Mouse (Mus musculus): ENCODE results near the gene Atp2c2.

Gene Atp2c2

DNA sequence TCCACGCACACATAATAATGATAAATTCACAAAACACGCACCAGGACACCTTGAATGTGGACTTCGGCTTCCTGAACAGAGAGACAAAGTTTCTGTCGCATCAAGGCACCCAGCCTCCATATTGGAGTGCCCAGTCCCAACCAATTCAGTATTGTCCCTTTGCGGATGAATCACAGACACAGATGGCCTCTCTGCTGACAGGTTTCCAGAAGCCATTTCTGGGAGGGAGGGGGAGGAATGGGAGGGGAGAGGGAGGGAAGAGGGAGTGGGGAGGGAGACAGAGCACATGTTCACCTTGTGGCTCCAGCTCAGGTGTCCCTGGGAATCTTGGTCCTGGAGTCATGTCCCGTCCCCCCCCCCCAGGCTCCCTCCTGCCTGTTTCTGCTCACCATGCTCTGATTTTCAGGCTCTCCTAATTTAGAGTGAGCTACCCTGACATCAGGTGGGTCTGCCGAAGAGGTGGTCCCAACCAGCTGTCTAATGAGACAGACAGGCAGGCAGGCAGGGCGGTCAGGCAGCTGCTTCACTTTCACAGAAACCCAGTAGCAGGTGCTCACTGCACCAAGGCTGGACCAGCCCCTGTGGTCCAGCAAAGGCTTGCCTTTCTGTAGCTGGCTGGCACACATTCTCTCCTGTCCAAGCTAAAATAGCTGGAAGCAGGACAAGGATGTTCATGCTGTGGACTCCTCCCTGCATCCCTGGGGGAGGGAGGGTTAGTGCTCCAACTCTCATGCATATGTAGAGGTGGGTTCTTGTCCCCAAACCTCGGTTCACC lies 89.0 kb downstream of the Atp2c2 start:
- peak; percentile 54 for DNase-seq

DNA sequence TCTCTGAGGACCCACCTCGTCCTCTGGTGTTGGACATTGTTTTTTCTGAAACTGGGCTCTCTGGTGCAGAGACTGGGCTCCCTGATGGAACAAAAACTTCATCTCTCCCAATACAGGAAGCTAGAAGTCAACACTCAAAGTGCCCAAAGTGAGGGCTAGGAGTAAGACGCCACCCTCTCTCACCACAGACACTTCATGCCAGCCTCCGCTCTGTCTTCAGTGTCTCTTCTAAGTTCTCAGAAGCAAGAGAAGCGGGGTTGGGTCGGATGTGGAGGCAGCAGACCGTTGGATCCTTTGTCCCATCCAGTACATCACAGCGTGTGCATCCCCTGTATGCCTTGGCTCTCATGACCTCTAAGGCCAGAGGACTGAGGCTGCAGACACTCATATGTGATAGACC lies 89.8 kb downstream of the Atp2c2 start:
- no peak for DNase-seq

DNA sequence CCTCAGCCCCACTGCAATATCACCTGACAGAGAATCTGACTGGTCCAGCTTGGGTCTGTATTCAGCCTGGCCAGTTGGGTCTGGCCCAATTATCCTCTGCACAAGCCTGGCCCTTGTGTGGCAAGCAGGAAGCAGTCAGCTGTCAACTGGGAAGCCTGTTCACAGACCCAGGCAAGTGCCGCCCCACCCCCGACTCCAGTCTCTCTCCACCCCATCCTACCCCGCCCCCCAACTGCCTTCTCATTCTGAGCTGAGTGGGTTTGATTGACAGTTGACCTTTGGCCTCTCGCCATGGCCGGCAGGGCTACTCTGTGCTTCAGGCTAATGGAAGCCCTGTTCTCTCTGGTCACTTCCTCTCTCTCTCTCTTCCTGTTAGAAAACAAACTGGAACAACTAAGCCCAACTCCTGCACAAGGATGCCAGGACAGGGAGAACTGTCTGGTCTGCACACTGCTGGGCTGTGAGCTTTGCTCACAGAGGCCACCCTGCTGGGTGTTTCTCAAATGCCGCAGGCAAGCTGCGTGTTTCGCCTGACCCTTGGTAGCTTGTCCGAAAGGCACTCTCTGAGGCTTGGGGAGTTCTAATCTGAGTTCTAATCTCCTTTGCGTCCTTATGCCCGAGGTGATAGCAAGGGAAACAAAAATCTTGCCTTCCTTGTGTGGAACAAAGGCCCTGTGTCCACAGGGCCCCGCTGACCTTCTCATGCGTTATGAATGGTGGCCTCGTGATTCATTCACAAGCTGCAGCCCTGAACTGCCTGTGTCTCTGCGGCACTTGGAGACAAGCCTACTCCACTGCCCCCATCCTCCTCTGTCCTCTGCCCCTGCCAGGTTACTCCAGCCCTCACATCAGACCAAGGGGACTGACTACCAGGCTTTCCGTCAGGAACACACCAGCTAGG lies 92.2 kb downstream of the Atp2c2 start:
- no peak for DNase-seq

DNA sequence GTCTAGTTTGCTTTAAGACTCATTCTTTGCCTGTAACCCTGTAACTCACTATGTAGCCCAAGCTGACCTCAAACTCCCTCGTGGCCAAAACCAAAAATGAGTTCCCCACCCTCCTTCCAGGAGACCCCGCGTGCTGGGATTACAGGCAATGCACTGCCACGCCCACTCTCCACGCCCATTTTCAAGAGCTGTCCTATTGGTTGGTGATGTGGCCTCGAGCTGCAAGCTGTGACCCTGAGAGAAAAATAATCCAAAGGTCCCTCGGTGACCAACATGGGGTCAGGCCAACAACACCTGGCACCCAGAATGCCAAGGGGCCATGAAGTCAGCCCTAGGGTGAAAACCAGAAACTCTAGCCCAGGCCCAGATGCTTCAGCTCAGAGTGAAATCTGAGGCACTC lies 94.9 kb downstream of the Atp2c2 start:
- no peak for DNase-seq

DNA sequence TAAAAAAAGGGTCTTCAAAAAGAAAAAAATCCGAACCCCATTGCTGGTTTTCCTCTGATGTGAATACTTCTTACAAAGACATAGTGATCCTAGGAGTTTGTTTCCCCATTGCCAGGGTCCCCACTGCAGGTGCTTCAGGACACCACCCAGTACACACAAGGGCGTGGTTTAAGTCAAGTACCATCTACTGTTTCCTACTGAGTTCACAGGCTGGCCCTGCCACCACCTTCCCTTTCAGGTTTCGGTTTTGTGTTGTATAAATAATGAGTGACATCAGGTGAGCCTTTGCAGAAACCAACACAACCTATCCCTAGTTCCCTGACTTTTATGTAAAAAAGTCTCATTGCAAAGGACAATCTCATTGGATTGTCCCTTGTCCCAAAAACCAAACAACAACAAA lies 95.8 kb downstream of the Atp2c2 start:
- no peak for DNase-seq

DNA sequence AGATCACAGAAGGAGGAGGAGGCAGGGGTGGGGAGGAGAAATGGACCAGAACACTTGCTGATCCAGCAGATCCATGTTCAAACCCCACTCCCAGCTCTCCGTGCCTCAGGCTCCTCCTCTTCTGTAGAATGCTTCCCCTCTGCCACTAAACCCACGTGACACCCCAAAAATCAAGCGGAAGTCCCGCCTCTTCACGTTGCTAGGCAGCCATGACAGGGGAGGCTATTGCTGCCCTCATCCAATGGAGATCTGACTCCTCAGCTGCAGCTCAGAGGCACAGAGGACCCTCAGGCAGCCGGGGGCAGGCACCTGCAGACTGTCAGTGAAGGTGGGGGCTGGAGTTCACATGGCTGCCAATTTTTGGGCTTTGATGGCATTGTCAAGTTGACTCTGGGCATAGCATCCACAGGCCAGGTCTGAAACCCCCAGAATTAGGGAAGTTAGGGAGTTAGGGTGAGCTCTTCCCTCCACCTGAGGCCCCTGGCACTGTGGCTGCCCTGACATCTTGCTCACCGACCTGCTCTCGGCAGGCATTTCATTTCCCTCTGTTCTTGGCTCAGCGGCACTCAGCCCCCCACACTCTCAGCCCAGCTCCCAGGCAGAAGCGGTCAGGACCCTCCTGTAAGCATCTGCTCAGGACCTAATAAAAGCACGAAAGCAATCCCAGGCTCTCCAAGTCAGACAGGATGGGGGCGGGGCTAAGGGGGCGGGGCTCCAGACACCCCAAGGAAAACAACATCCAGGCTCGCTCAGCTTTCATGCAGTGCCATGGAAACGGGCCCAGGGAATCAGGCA lies 98.6 kb downstream of the Atp2c2 start:
- DNase-seq: no peak

- DNase-seq: no peak
Observed at GRCm38 (mm10) chr8:119798965-119799264, 99.1 kb downstream of the Atp2c2 start.

DNA sequence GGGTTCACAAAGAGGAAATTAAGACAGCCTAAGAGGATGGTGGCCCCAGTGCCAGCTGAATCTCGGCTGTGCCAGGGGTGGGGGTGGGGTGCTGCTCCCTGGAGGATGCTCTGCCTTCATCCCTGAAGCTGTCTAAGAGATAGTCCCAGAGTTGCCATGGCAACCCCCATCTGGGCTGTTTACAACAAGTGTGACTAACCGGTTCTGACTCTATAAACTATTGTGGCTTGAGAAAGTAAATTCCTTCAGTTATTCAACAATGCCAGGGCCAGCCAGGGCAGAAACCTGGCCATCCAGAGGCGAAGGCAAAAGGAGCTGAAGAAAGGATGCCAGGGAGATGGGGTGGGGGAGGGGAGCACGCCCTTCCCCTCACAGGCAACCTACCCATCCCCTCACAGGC lies 101.4 kb downstream of the Atp2c2 start:
- DNase-seq: no peak

GRCm38 (mm10) chr8:119802592-119802991 lies 102.8 kb downstream of the Atp2c2 start:
- DNase-seq: no peak

- DNase-seq: no peak
Observed at GRCm38 (mm10) chr8:119805275-119805674, 105.5 kb downstream of the Atp2c2 start.

GRCm38 (mm10) chr8:119806422-119807263 lies 106.8 kb downstream of the Atp2c2 start:
- peak; percentile 69 for DNase-seq

All from cerebellum, adult 8-10 months (tissue).